Mouse (Mus musculus) c-Kit-positive CD71-negative TER-119-negative erythroid progenitor cells, embryonic 14.5 days (primary cell): ENCODE measurements around the gene C3ar1.

Experiments used
- DNase-seq: peaks from one replicate; pipeline ENCODE4 v3.0.0-alpha.2; 2013; ENCODE audit warnings: low read depth

Gene C3ar1

GRCm38 (mm10) chr6:122825923-122826742 is 29.8 kb downstream of the C3ar1 start:
- DNase-seq, result peak; percentile 45

GRCm38 (mm10) chr6:122825166-122825565 is 30.8 kb downstream of the C3ar1 start:
- no peak for DNase-seq

- no peak for DNase-seq
These were observed 31.9 kb downstream of the C3ar1 start for GRCm38 (mm10) chr6:122824086-122824485.

- no peak for DNase-seq
These were observed 34.1 kb downstream of the C3ar1 start for GRCm38 (mm10) chr6:122821822-122822221.

GRCm38 (mm10) chr6:122820799-122821650 is 34.9 kb downstream of the C3ar1 start:
- no peak for DNase-seq

GRCm38 (mm10) chr6:122820071-122820798 is 35.7 kb downstream of the C3ar1 start:
- DNase-seq, result no peak

GRCm38 (mm10) chr6:122819306-122820070 is 36.5 kb downstream of the C3ar1 start, which contains the start of gene Foxj2:
Gene Foxj2, plus strand, starts transcription at chr6:122819914.
- DNase-seq, result no peak

GRCm38 (mm10) chr6:122813640-122814039 is 42.3 kb downstream of the C3ar1 start:
- DNase-seq, result no peak

- no peak for DNase-seq
These were observed 43.2 kb downstream of the C3ar1 start for GRCm38 (mm10) chr6:122812716-122813115.

- DNase-seq, result no peak
These were observed 44.0 kb downstream of the C3ar1 start for GRCm38 (mm10) chr6:122811771-122812600.

GRCm38 (mm10) chr6:122811280-122811652 is 44.7 kb downstream of the C3ar1 start:
- DNase-seq, result peak; percentile 77

GRCm38 (mm10) chr6:122810615-122811279 is 45.2 kb downstream of the C3ar1 start:
- DNase-seq, result peak; percentile 95

GRCm38 (mm10) chr6:122810022-122810614 is 45.8 kb downstream of the C3ar1 start:
- no peak for DNase-seq

GRCm38 (mm10) chr6:122804418-122804817 is 51.5 kb downstream of the C3ar1 start:
- peak; percentile 91 for DNase-seq

- no peak for DNase-seq
These were observed 54.0 kb downstream of the C3ar1 start for GRCm38 (mm10) chr6:122801801-122802514.

GRCm38 (mm10) chr6:122801301-122801800 is 54.6 kb downstream of the C3ar1 start, which contains the start of gene Slc2a3:
Gene Slc2a3, minus strand, starts transcription at chr6:122801640.
- no peak for DNase-seq

GRCm38 (mm10) chr6:122800640-122801300 is 55.2 kb downstream of the C3ar1 start:
- no peak for DNase-seq
